Mouse (Mus musculus): ENCODE data around the gene Ddx31. TPM values are rescaled to one million over a fixed set of nuclear protein-coding genes. Genes with fewer than 3 reads are reported as not detected.

The Ddx31 gene
- polyA plus RNA-seq (2015; fragmentation: Nextera tagmentation; extraction: Ambion mirVana): 15.7 and 17.5 TPM in 2 replicates

- DNase-seq (ENCODE audit: low spot score): peak; percentile 96
Measured at GRCm38 (mm10) chr2:28840222-28840951, at the start of gene Ddx31, which contains the start of gene Gtf3c4. Ddx31 (plus strand) TSS chr2:28840406. Gtf3c4 (minus strand) TSS chr2:28840360.

DNA sequence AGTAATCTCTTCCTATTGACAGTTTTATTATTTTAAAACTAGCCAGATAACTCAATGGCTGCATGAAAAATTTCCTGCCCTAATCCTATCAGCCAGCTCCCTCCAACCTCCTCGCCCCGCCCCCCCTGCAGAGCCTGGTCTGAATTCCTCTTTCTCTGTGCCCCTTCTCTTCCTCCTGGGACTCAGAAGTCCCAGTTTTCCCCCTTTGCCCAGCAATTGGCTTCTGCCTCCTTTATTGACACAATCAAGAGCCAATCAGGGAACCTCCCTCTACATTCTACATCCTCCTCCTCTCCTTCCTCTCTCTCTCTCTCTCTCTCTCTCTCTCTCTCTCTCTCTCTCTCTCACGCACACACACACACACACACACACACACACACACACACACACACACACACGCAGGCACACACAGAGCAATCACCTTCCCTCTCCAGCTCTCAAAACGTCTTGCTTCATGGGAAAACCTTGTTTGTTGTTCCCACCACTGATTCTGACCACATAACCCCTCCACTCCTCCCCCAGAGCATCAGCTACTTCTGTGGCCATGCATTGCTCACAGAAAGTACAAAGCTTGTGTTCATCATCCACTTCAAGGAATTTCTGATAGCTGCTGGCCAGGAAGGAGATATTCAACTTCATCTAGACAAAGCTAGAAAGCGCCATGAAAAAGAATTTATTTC, 47.1 kb upstream of the Ddx31 start:
- no peak for DNase-seq (ENCODE audit: low spot score)

GRCm38 (mm10) chr2:28794623-28795022, 45.6 kb upstream of the Ddx31 start:
- DNase-seq (ENCODE audit: low spot score): no peak

DNA sequence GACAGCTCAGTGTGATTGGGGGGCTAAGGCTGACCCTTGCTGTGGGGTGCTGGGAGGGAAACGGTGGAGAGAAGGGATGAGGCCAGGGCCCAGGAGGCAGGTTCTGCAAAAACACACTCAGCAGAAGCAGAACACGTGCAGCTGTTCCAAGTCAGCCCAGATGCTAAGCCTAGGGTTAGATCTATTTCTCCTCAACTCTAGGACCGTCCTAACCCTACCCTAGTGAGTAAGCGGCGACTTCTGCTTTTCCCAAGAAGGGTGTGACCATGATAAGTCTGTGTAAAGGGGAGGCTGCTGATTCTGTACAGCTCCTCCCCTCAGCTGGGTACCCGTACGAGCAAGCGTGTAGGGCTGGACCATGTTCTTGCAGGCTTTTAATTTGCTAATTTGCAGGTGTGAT, 43.9 kb upstream of the Ddx31 start:
- no peak for DNase-seq (ENCODE audit: low spot score)

DNA sequence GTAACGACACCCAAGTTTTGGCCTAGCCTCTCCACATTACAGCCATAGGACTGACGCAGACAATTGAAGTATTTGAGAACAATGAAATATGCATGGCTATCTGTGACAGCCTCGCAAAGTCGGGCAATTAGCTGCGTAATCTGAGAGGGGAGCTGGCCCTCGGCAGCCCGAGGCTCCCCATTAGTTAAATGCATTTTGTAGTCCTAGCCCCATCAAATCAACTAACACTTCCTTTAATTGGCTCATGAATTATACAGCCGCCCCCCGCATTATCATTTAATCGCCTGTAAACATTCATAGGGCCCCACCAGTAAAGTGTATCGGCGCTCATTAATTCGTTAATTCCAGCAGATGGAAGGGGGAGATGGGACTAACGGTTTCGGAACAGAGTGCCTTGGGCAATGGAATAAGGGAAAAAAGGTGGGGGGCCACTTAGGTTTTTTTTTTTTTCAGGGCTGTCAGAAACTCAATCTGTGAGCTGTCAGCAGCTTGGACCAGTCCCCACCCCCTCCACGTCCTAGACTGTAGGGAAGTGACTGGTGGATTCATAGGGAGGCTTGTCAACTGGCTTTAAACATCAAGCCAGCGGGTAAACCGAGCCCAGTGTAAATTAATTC, 42.6 kb upstream of the Ddx31 start:
- no peak for DNase-seq (ENCODE audit: low spot score)

GRCm38 (mm10) chr2:28798390-28798789, 41.8 kb upstream of the Ddx31 start:
- no peak for DNase-seq (ENCODE audit: low spot score)

- DNase-seq (ENCODE audit: low spot score): no peak
Measured at GRCm38 (mm10) chr2:28799575-28799974, 40.6 kb upstream of the Ddx31 start.

DNA sequence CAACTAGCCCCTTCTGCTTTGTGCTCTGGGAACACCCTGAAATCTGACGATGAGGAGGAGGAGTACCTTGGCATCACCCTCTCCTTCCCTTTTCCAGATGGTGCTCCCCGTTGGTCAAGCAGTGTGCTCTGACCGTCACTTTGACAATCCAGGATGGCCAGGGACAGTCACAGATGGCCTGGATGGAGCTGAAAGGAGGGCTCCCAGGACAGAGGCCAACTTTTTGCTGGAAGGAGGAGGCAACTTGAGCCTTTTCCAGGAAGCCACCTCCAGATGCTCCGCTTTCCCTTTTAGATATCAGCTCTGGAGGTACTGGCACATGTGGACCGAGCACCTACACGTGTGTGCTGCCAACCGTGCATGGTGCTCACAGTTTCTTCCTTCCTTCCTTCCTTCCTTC, 36.8 kb upstream of the Ddx31 start:
- DNase-seq (ENCODE audit: low spot score): no peak

DNA sequence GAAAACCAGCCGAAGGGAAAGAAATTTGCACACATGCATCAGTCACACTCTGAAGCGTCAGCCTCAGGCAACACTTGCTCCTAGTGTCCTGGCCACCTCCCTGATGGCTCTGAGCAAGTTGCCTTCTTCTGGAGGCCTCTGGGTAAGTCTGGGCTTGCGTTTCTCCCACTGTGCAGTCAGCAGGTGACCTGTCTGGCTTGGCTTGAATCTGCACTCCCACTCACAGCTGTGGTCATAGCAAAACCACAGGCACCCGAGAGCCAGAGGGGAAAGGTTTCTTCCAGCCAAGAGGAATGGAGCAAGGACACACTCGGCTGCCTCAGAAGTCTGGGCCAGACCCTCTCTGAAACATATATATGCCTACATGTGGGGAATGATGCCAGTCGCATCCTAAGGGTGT, 31.4 kb upstream of the Ddx31 start:
- no peak for DNase-seq (ENCODE audit: low spot score)

DNA sequence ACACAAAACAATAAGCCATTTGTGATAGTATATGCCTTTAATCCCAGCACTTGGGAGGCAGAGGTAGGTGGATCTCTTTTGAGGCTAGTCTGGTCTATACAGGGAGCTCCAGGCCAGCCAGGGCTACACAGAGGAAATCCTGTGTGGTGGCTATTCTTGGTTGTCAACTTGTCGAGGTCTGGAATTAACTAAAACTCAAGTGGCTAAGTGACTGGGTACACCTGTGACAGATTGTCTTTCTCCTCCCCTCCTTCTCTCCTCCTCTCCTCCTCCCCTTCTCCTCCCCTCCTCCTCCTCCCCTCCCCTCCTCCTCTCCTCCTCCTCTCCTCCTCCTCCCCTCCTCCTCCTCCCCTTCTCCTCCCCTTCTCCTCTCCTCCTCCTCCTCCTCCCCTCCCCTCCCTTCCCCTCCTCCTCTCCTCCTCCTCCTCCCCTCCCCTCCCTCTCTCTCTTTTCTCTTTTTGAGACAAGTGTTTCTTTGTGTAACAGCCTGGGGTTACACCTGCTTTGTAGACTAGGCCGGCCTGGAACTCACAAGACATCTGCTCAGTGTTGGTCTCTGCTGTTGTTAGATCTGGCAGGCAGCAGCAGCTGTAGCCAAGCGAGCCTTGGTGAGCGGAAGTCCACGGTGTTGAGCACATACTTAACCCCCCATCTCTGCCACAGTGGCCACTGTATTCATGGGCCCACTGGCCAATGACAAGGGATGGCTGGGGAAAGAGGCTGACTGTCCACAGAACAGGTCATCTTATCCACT, 29.8 kb upstream of the Ddx31 start:
- peak; percentile 48 for DNase-seq (ENCODE audit: low spot score)

GRCm38 (mm10) chr2:28818866-28819265, 21.3 kb upstream of the Ddx31 start:
- DNase-seq (ENCODE audit: low spot score): no peak

- DNase-seq (ENCODE audit: low spot score): no peak
Measured at GRCm38 (mm10) chr2:28829265-28829664, 10.9 kb upstream of the Ddx31 start.

DNA sequence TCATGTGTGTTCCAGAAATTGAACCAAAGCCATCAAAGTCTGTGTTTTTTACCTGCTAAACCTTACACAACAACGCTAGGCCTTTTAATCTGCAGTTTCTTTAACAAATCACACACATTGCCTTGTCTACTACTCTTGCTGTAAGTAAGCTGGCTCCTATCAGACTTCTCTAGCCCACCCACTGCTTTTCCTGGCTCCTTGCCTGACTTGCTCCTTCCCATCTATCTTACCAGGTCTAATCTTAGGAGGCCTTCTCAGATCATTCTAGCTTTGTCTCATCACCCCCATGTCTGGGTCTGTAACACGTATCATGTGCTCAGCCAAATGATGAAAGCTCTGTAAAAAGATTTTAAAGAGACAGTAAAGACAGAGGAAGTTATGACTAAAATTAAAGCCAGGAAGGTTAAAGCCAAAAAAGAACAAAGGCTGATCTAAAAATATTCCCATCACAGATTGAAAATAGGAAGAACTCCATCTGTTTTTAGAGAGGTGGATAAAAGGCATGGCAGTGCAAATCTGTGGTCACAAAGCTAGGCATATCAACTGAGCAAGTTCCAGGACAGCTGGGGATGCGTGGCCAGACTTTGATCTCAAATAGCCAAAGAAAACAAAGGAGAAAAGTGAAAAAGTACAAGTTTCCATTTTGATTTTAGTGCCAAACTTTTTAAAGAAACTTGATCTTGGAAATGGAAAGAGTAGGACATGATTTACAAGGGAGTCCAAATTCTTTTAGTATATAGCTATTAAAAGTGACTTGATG, 3.8 kb upstream of the Ddx31 start:
- no peak for DNase-seq (ENCODE audit: low spot score)

- DNase-seq (ENCODE audit: low spot score): no peak
Measured at GRCm38 (mm10) chr2:28839501-28840221, 545 bp upstream of the Ddx31 start.

- DNase-seq (ENCODE audit: low spot score): no peak
Measured at GRCm38 (mm10) chr2:28842042-28842441, 1.8 kb downstream of the Ddx31 start.

- DNase-seq (ENCODE audit: low spot score): no peak
Measured at GRCm38 (mm10) chr2:28848879-28849278, 8.7 kb downstream of the Ddx31 start.

DNA sequence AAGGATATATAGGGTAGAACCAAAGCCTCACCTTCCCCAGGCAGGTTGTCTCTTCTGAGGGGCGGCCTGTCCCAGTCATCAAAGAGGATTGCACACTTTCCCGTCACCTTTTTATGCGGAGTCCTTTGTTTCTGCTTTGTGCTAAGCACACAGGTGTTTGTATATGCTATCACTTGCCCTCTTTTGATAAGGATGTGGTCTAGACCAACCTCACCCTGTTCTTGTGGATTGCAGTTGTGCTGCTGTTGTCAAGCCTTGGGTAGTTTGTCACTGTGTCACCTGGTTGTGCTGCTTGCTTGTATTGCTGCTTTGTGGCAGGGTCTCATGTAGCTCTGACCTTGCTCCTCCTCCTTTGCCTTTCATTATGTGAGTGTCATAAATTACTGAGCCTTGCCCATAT, 12.4 kb downstream of the Ddx31 start:
- DNase-seq (ENCODE audit: low spot score): peak; percentile 68

- no peak for DNase-seq (ENCODE audit: low spot score)
Measured at GRCm38 (mm10) chr2:28855773-28856172, 15.6 kb downstream of the Ddx31 start.

GRCm38 (mm10) chr2:28859303-28859702, 19.1 kb downstream of the Ddx31 start:
- DNase-seq (ENCODE audit: low spot score): no peak
